Mouse (Mus musculus) liver, embryonic 16.5 days (tissue): ENCODE results near the gene Eif4g3. TPM values are rescaled to one million over a fixed set of nuclear protein-coding genes. Genes with fewer than 3 reads are reported as not detected.

ENCODE experiments used
- ATAC-seq: fragments of 200-750 bp; cut with Nextera tagmentation; 2 replicates; pipeline ENCODE4 v1.8.0; 2017; ENCODE audit warnings: low read depth, mild to moderate bottlenecking, moderate number of reproducible peaks, moderate library complexity
- H3K27ac ChIP-seq: fragments of 300-500 bp; sonication (generic); 2 replicates; pipeline ENCODE4 v1.5.1; 2014; ENCODE audit warnings: mild to moderate bottlenecking, low read length
- H3K27me3 ChIP-seq: fragments of 300-500 bp; sonication (generic); 2 replicates; pipeline ENCODE4 v1.6.1; 2014; ENCODE audit warnings: low read depth, low read length, mixed read lengths; ENCODE audit not compliant: control insufficient read depth, insufficient read depth
- H3K36me3 ChIP-seq: fragments of 300-500 bp; sonication (generic); 2 replicates; pipeline ENCODE4 v1.6.1; 2014; ENCODE audit warnings: mild to moderate bottlenecking; ENCODE audit not compliant: control insufficient read depth, insufficient read depth
- H3K4me1 ChIP-seq: fragments of 300-500 bp; sonication (generic); 2 replicates; pipeline ENCODE4 v1.6.1; 2014; ENCODE audit warnings: low read depth, low read length, mixed read lengths; ENCODE audit not compliant: control insufficient read depth
- H3K4me2 ChIP-seq: fragments of 300-500 bp; sonication (generic); 2 replicates; pipeline ENCODE4 v1.6.1; 2014; ENCODE audit warnings: low read depth, low read length, mixed read lengths
- H3K4me3 ChIP-seq: fragments of 300-500 bp; sonication (generic); 2 replicates; pipeline ENCODE4 v1.5.1; 2014; ENCODE audit warnings: low read depth, mild to moderate bottlenecking, low read length
- H3K9ac ChIP-seq: fragments of 300-500 bp; sonication (generic); 2 replicates; pipeline ENCODE4 v1.6.1; 2014; ENCODE audit warnings: low read depth, low read length
- H3K9me3 ChIP-seq: fragments of 300-500 bp; sonication (generic); replicated peaks from 2 replicates; pipeline ENCODE4 v1.6.1; 2016; ENCODE audit warnings: low read length; ENCODE audit not compliant: control insufficient read depth
- WGBS: fragments of 180-500 bp; shearing (Covaris S2); extraction: QIAGEN DNeasy Blood & Tissue Kit; methylation state at CpG from one replicate; pipeline ENCODE4 v1.1.7; 2014; ENCODE audit not compliant: insufficient replicate concordance; 5-methylcytosine and 5-hydroxymethylcytosine counted together
- microRNA-seq: library from miRNA; unstranded; fragments of <30 nt; microRNA quantifications from one replicate; pipeline ENCODE4, GENCODE M21; 2016
- polyA plus RNA-seq: library from polyadenylated mRNA; unstranded; fragments of >200 nt; fragmentation: Nextera tagmentation; extraction: Ambion mirVana; gene quantifications from 2 replicates; pipeline ENCODE4 v1.2.1, GENCODE M21; 2015

Gene Eif4g3
- polyA plus RNA-seq, 1 experiment from 2014 or later = 6.4 TPM

DNA sequence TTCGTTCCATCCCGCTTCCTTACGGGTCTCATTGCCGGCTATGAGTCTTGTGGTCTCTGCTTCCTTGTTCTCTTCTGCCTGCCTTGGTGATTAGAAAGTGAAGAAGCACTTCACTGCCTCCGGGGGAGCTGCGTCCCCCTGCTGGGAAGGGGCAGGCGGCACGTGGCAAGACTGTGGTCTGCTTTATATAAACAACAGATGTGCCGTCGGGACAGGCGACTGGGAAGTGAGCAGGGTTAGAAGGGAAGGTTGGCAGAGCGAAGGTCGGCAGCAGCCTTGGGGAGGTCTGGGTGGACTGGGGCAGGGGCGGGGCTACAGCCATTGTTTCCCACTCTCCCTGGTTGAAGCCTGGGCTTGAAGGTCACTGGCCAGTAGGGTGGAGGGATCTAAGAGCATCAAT, 259.0 kb downstream of the Eif4g3 start:
- WGBS = 1% methylated on average over 14 of the region's 14 CpGs
- Histone ChIP-seq H3K27me3 (peaks cover 37% of the 10 kb centered on the region), H3K4me2 (peak overlapping the region; percentile 37), H3K27ac (no peak overlapping the region), H3K4me1 (peaks cover 15% of the 10 kb centered on the region), H3K9me3 (no peaks in the 10 kb centered on the region), H3K9ac (no peak overlapping the region), H3K36me3 (no peaks in the 10 kb centered on the region; the same call in none of the 2 replicates), H3K4me3 (0 out of 2 replicates have a peak overlapping the region, but pooled peaks have one; percentile 18)
- no peak for ATAC-seq

DNA sequence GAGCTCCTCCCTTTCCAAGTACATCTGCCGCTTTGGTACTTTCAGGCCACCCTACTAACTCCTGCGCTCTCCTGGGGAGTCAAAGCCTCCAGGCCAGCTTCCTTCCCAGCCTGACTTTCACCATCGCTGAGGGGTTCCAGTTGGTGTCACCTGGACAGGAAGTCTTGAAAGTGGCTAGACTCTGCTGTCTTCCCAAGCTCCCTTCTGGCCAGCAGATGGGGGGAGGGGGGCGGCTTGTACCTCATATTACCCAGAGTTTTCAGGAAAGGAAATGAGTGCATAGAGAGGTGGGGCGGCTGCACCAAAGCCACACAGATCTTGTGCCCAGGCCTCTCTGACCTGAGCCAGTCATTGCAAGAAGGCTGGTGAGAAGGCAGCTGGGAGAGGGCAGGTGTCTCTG, 259.4 kb downstream of the Eif4g3 start:
- 0 out of 2 replicates have a peak overlapping the region, but pooled peaks have one; percentile 37 for H3K4me2 ChIP-seq
- peaks cover 15% of the 10 kb centered on the region for H3K4me1 ChIP-seq
- H3K9me3 ChIP-seq = no peaks in the 10 kb centered on the region
- H3K27ac ChIP-seq = no peak overlapping the region
- no peaks in the 10 kb centered on the region; the same call in 1 of the 2 replicates for H3K36me3 ChIP-seq
- H3K27me3 ChIP-seq = peaks cover 37% of the 10 kb centered on the region
- no peak overlapping the region for H3K9ac ChIP-seq
- WGBS = 20% methylated on average over 5 of the region's 5 CpGs
- ATAC-seq = no peak
- H3K4me3 ChIP-seq = no peak overlapping the region

DNA sequence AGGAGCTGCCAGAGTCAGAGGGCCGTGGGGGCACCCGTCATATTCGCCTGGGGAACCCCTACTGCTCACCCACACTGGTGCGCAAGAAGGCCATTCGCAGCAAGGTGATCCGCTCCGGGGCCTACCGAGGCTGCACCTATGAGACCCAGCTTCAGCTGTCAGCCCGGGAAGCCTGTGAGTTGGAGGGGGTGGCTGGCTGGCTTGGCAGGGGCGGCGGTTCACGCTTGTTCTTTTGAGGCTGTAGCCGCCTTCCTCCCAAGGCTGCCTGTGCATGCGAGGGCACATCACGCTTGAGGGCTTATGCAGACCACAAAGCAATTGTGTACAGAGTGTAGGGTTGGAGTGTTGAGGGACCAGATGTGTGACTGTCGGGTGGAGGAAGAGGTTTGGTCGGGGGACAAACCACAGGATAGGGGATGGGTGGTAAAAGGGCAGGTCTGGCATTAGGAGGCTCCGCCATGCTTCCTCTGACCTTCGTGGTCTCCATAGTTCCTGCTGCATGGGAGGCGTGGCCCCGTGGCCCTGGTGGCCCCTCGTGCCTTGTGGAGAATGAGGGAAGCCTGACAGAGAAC, 264.4 kb downstream of the Eif4g3 start:
- Histone ChIP-seq H3K36me3 (no peaks in the 10 kb centered on the region), H3K4me1 (peaks cover 6% of the 10 kb centered on the region), H3K27me3 (peaks cover 7% of the 10 kb centered on the region), H3K4me3 (no peak overlapping the region), H3K27ac (no peak overlapping the region), H3K9me3 (no peaks in the 10 kb centered on the region), H3K9ac (no peak overlapping the region), H3K4me2 (no peak overlapping the region)
- no peak for ATAC-seq
- 35% methylated on average over 22 of the region's 22 CpGs for WGBS

Small RNA genes within 50 kb of the gene (microRNA-seq; reads per million reads assigned to microRNA genes)
- 2.5 reads per million, percentile 4 among the genes with 10 or more reads in this experiment for gene Mir6399

Other genes starting within 250 kb of the Eif4g3 start
- 11.9 and 15.5 TPM in 2 replicates for gene Alpl, start 196.6 kb upstream of the Eif4g3 start, polyA plus RNA-seq
- 16.3 and 23.4 TPM in 2 replicates for gene Ece1, start 130.8 kb upstream of the Eif4g3 start, polyA plus RNA-seq
- gene Hp1bp3, start 223.3 kb downstream of the Eif4g3 start, polyA plus RNA-seq = 38.3 and 40.1 TPM in 2 replicates